Mouse (Mus musculus): ENCODE measurements around the gene Sdf2. TPM values are rescaled to one million over a fixed set of nuclear protein-coding genes. Genes with fewer than 3 reads are reported as not detected.

The Sdf2 gene
- total and polyA plus RNA-seq, 3 experiments, result 61.4 to 119 (median 93.0) TPM

- no peak overlapping the region for H3K4me3 ChIP-seq (replicated peaks in 1 of 3; ENCODE audit: low read depth in 2 of 3, low read length in 2 of 3, poor library complexity in 1 of 3)
- DNase-seq (ENCODE audit: extremely low read depth), result no peak
- H3K4me2 ChIP-seq (ENCODE audit: insufficient read depth, low read depth, poor library complexity, severe bottlenecking), result no peak overlapping the region
- H3K9me3 ChIP-seq (replicated peaks; ENCODE audit: low read length), result no peaks in the 10 kb centered on the region
- H3K27ac ChIP-seq (ENCODE audit: insufficient read depth, low read depth), result no peak overlapping the region
- no peaks in the 10 kb centered on the region for H3K4me1 ChIP-seq (ENCODE audit: control insufficient read depth in 1 of 2, insufficient read depth in 2 of 2)
- no peak overlapping the region for H3K9ac ChIP-seq (ENCODE audit: insufficient read depth, low read depth)
- no peaks in the 10 kb centered on the region for H3K27me3 ChIP-seq (replicated peaks)
- dilution Hi-C loops (cut with MboI; ENCODE audit: extremely low pct_ligation_motif_present, extremely low pct_unique_long_range_greater_than_20kb, low sequenced_read_pairs) (no loop called here), in situ Hi-C loops (cut with MboI; ENCODE audit: low pct_ligation_motif_present, low pct_unique_long_range_greater_than_20kb, low sequenced_read_pairs) (no loop called here)
- no peaks in the 10 kb centered on the region for H3K79me2 ChIP-seq (replicated peaks; ENCODE audit: control insufficient read depth, extremely low read depth, insufficient read depth, poor library complexity, severe bottlenecking)
- TF ChIP-seq KAT2A (IDR thresholded peaks at IDR 0.05; ENCODE audit: insufficient replicate concordance, low read length), result no peak
- no peak for TF ChIP-seq MEF2A (IDR thresholded peaks at IDR 0.05; ENCODE audit: borderline replicate concordance, low read depth, low read length)
- TF ChIP-seq PAX5 (IDR thresholded peaks at IDR 0.05; ENCODE audit: low read length), result no peak
- no peak for TF ChIP-seq RCOR1 (conservative IDR thresholded peaks at IDR 0.05; ENCODE audit: low read depth, low read length)
- no peak for TF ChIP-seq MYC (IDR thresholded peaks at IDR 0.05; ENCODE audit: low read depth, low read length)
- TF ChIP-seq CHD2 (IDR thresholded peaks at IDR 0.05; ENCODE audit: low read length), result no peak
- no peak for TF ChIP-seq MAFK (IDR thresholded peaks at IDR 0.05; ENCODE audit: insufficient replicate concordance, low read length)
- no peak for TF ChIP-seq CTCF (conservative IDR thresholded peaks at IDR 0.05 in 1 of 2, IDR thresholded peaks at IDR 0.05 in 1 of 2; ENCODE audit: low read depth in 2 of 2, low read length in 2 of 2)
- no peak for TF ChIP-seq UBTF (IDR thresholded peaks at IDR 0.05; ENCODE audit: low read depth, low read length)
- TF ChIP-seq ELF1 (IDR thresholded peaks at IDR 0.05; ENCODE audit: low read depth, low read length), result no peak
- no peak for TF ChIP-seq ZNF384 (IDR thresholded peaks at IDR 0.05; ENCODE audit: low read depth, low read length)
- no peak for TF ChIP-seq POLR2AphosphoS2 (IDR thresholded peaks at IDR 0.05; ENCODE audit: low read depth, low read length)
- no peak for TF ChIP-seq SIN3A (IDR thresholded peaks at IDR 0.05; ENCODE audit: low read length)
- peaks cover 70 to 92% of the 10 kb centered on the region in 2 experiments for H3K36me3 ChIP-seq (replicated peaks in 1 of 2; ENCODE audit: control insufficient read depth in 1 of 2, insufficient read depth in 1 of 2, low read length in 1 of 2)
Observed at GRCm38 (mm10) chr11:78289146-78289763, 43.7 kb downstream of the Sdf2 start.

GRCm38 (mm10) chr11:78290654-78291053, 45.1 kb downstream of the Sdf2 start, which contains the start of gene BC030499:
Gene BC030499, plus strand, starts transcription at chr11:78290841.
- H3K4me2 ChIP-seq (ENCODE audit: insufficient read depth, low read depth, poor library complexity, severe bottlenecking), result no peak within 1 kb of the TSS
- dilution Hi-C loops (cut with MboI; ENCODE audit: extremely low pct_ligation_motif_present, extremely low pct_unique_long_range_greater_than_20kb, low sequenced_read_pairs), result no loop called here
- no peak within 1 kb of the TSS for H3K27ac ChIP-seq (ENCODE audit: insufficient read depth, low read depth)
- H3K4me3 ChIP-seq (replicated peaks in 1 of 3; ENCODE audit: low read depth in 2 of 3, low read length in 2 of 3, poor library complexity in 1 of 3), result no peak within 1 kb of the TSS
- H3K4me1 ChIP-seq (ENCODE audit: control insufficient read depth in 1 of 2, insufficient read depth in 2 of 2), result peaks cover 0 to 2% of the 10 kb centered on the region in 2 experiments; a peak in 1 of 4 replicates
- H3K36me3 ChIP-seq (replicated peaks in 1 of 2; ENCODE audit: control insufficient read depth in 1 of 2, insufficient read depth in 1 of 2, low read length in 1 of 2), result peaks cover 57 to 91% of the 10 kb centered on the region in 2 experiments
- in situ Hi-C loops (cut with MboI; ENCODE audit: low pct_ligation_motif_present, low pct_unique_long_range_greater_than_20kb, low sequenced_read_pairs), result no loop called here
- H3K79me2 ChIP-seq (replicated peaks; ENCODE audit: control insufficient read depth, extremely low read depth, insufficient read depth, poor library complexity, severe bottlenecking), result no peaks in the 10 kb centered on the region
- no peak within 1 kb of the TSS for H3K9ac ChIP-seq (ENCODE audit: insufficient read depth, low read depth)
- H3K27me3 ChIP-seq (replicated peaks), result no peaks in the 10 kb centered on the region
- H3K9me3 ChIP-seq (replicated peaks; ENCODE audit: low read length), result no peaks in the 10 kb centered on the region
- TF ChIP-seq MAX (IDR thresholded peaks at IDR 0.05; ENCODE audit: low read length) (no peak), JUN (IDR thresholded peaks at IDR 0.05; ENCODE audit: insufficient read depth, low read depth, low read length) (no peak), MYC (IDR thresholded peaks at IDR 0.05; ENCODE audit: low read depth, low read length) (no peak), E2F4 (IDR thresholded peaks at IDR 0.05; ENCODE audit: insufficient replicate concordance, low read depth, low read length) (no peak), MEF2A (IDR thresholded peaks at IDR 0.05; ENCODE audit: borderline replicate concordance, low read depth, low read length) (no peak), ZNF384 (IDR thresholded peaks at IDR 0.05; ENCODE audit: low read depth, low read length) (no peak), USF1 (IDR thresholded peaks at IDR 0.05; ENCODE audit: low read depth, low read length) (no peak), ZC3H11A (IDR thresholded peaks at IDR 0.05; ENCODE audit: low read depth, low read length) (no peak), RCOR1 (conservative IDR thresholded peaks at IDR 0.05; ENCODE audit: low read depth, low read length) (no peak), CTCF (conservative IDR thresholded peaks at IDR 0.05 in 1 of 2, IDR thresholded peaks at IDR 0.05 in 1 of 2; ENCODE audit: low read depth in 2 of 2, low read length in 2 of 2) (no peak), IRF4 (IDR thresholded peaks at IDR 0.05; ENCODE audit: low read depth, low read length) (no peak)
- no peak for DNase-seq (ENCODE audit: extremely low read depth)

Data from CH12.LX (cell line).